In the genomic region with DNA sequence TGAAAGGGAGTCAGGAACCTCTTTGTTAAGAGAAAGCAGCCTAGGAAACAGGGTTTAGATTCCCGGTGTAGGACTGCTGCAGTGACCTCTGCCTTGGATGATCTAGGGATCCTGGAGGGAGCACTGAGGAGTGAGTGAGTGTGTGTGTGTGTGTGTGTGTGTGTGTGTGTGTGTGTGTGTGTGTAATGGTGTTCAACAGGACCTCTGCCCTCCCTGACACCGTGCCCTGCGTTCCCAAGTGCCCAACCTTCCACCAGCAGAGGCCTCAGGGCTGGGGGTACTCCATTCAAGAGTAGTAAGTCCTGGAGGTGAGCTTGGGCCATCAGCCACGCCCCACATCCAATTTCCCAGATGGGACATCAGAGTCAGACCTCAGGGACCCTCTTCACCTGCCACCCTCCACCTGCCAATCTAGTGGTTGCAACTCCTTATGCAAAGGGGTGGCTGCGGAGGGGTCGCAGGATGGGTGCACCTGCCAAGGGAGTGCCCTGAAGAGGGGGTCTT, we compare ENCODE assay signal across 8 mouse cellular contexts. TPM values are rescaled to one million over a fixed set of nuclear protein-coding genes. Genes with fewer than 3 reads are reported as not detected.
DNase-seq lines count a peak whose midpoint lies in the region; ATAC-seq and TF ChIP-seq lines count a peak whose summit lies in the region.
"Had no signal": no experiment of that assay in that cellular context is flagged by ENCODE, and none has a peak within 500 bp of the region (broad histone marks: within the 10 kb centered on the region; RNA-seq: fewer than 3 reads in every experiment).

No protein-coding gene starts in this region.

- H3K36me3 ChIP-seq in lung, embryonic 16.5 days (ENCODE audit: control insufficient read depth, insufficient read depth, low read length): no peaks in the 10 kb centered on the region
- no peaks in the 10 kb centered on the region for H3K36me3 ChIP-seq in forebrain, postnatal 0 days (ENCODE audit: insufficient read depth)
- H3K36me3 ChIP-seq in limb, embryonic 15.5 days: no peaks in the 10 kb centered on the region
- no peaks in the 10 kb centered on the region for H3K36me3 ChIP-seq in stomach, embryonic 15.5 days

- TF ChIP-seq CTCF in forebrain, postnatal 0 days (IDR thresholded peaks at IDR 0.05; ENCODE audit: low read depth): no peak

- ATAC-seq in lung, embryonic 16.5 days (ENCODE audit: low read depth): 0 out of 2 replicates have a peak, but pooled peaks have one; percentile 21
- no peak for ATAC-seq in forebrain, postnatal 0 days
- no peak for ATAC-seq in limb, embryonic 15.5 days (ENCODE audit: insufficient number of reproducible peaks, low FRiP score, low TSS enrichment, low read depth)
- ATAC-seq in stomach, embryonic 15.5 days (ENCODE audit: insufficient read depth, low FRiP score, low read depth): no peak

- DNase-seq in lung, postnatal 4 days: no peak
- DNase-seq in forebrain, postnatal 0 days: no peak
- no peak for DNase-seq in urinary bladder, adult 18-20 months (ENCODE audit: low spot score in 2 of 2)
- no peak for DNase-seq in left cerebral cortex, adult 9 months (ENCODE audit: low spot score in 2 of 2)
- DNase-seq: layer of hippocampus, postnatal 36 days had no signal

- H3K9me3 ChIP-seq in lung, embryonic 16.5 days (ENCODE audit: control insufficient read depth, low read length): no peaks in the 10 kb centered on the region
- H3K9me3 ChIP-seq in forebrain, postnatal 0 days (ENCODE audit: low read length): no peaks in the 10 kb centered on the region
- no peaks in the 10 kb centered on the region for H3K9me3 ChIP-seq in limb, embryonic 15.5 days
- no peaks in the 10 kb centered on the region for H3K9me3 ChIP-seq in stomach, embryonic 15.5 days

- peak overlapping the region; percentile 69; the same call in 1 of the 2 replicates for H3K9ac ChIP-seq in lung, embryonic 16.5 days (ENCODE audit: low read length)
- H3K9ac ChIP-seq in forebrain, postnatal 0 days: peak overlapping the region; percentile 90
- H3K9ac ChIP-seq in limb, embryonic 15.5 days: no peak overlapping the region
- H3K9ac ChIP-seq in stomach, embryonic 15.5 days: no peak overlapping the region

- H3K27me3 ChIP-seq in lung, embryonic 16.5 days (ENCODE audit: control insufficient read depth, insufficient read depth, low read depth, low read length): peaks cover 21% of the 10 kb centered on the region
- no peaks in the 10 kb centered on the region for H3K27me3 ChIP-seq in forebrain, postnatal 0 days (ENCODE audit: insufficient read depth, low read length)
- H3K27me3 ChIP-seq in limb, embryonic 15.5 days: peaks cover 42% of the 10 kb centered on the region
- peaks cover 11% of the 10 kb centered on the region for H3K27me3 ChIP-seq in stomach, embryonic 15.5 days (replicated peaks)

- peaks cover 8% of the 10 kb centered on the region for H3K4me1 ChIP-seq in lung, embryonic 16.5 days (replicated peaks; ENCODE audit: control insufficient read depth, insufficient read depth, low read length)
- H3K4me1 ChIP-seq in forebrain, postnatal 0 days (ENCODE audit: insufficient read depth): peaks cover 11% of the 10 kb centered on the region; the same call in 1 of the 2 replicates
- peaks cover 15% of the 10 kb centered on the region for H3K4me1 ChIP-seq in limb, embryonic 15.5 days
- peaks cover 13% of the 10 kb centered on the region for H3K4me1 ChIP-seq in stomach, embryonic 15.5 days

- H3K4me2 ChIP-seq in lung, embryonic 16.5 days (ENCODE audit: low read depth, low read length): peak overlapping the region; percentile 100
- peak overlapping the region; percentile 88 for H3K4me2 ChIP-seq in forebrain, postnatal 0 days (ENCODE audit: low read depth)
- peak overlapping the region; percentile 99 for H3K4me2 ChIP-seq in limb, embryonic 15.5 days
- peak overlapping the region; percentile 99 for H3K4me2 ChIP-seq in stomach, embryonic 15.5 days

- WGBS in lung, embryonic 16.5 days: 22% methylated on average over 6 of the region's 6 CpGs
- 25% methylated on average over 6 of the region's 6 CpGs for WGBS in forebrain, postnatal 0 days
- WGBS in limb, embryonic 15.5 days: 25% methylated on average over 6 of the region's 6 CpGs
- 34% methylated on average over 6 of the region's 6 CpGs for WGBS in stomach, embryonic 15.5 days

- no peak overlapping the region for H3K27ac ChIP-seq in lung, embryonic 16.5 days (ENCODE audit: low read length)
- H3K27ac ChIP-seq in forebrain, postnatal 0 days (ENCODE audit: low read depth, low read length): no peak overlapping the region; the same call in 1 of the 2 replicates
- no peak overlapping the region for H3K27ac ChIP-seq in limb, embryonic 15.5 days
- no peak overlapping the region for H3K27ac ChIP-seq in stomach, embryonic 15.5 days

- H3K4me3 ChIP-seq in lung, embryonic 16.5 days (ENCODE audit: low read length): peak overlapping the region; percentile 60
- H3K4me3 ChIP-seq in forebrain, postnatal 0 days (ENCODE audit: low read depth, low read length): peak overlapping the region; percentile 65
- H3K4me3 ChIP-seq in limb, embryonic 15.5 days: peak overlapping the region; percentile 56
- peak overlapping the region; percentile 60 for H3K4me3 ChIP-seq in stomach, embryonic 15.5 days (replicated peaks)

RNA-seq across cellular contexts. Expression of a gene that starts 0.4 kb away (rescaled TPM):
- polyA plus RNA-seq in lung, embryonic 16.5 days (2015; fragmentation: Nextera tagmentation; extraction: Ambion mirVana): 5.0 and 5.1 TPM in 2 replicates
- total RNA-seq in forebrain, postnatal 0 days (2014; rRNA removed): 37.9 and 49.9 TPM in 2 replicates
- 14.1 and 17.6 TPM in 2 replicates for polyA plus RNA-seq in forebrain, postnatal 0 days (2015; fragmentation: Nextera tagmentation; extraction: Ambion mirVana)
- 5.1 and 6.0 TPM in 2 replicates for polyA plus RNA-seq in limb, embryonic 15.5 days (2015; fragmentation: Nextera tagmentation; extraction: Ambion mirVana)
- 4.7 and 7.7 TPM in 2 replicates for polyA plus RNA-seq in stomach, embryonic 15.5 days (2015; fragmentation: Nextera tagmentation; extraction: Ambion mirVana)

RNA-seq across cellular contexts. Expression of a gene that starts 58.6 kb away (rescaled TPM):
- polyA plus RNA-seq in lung, embryonic 16.5 days (2015; fragmentation: Nextera tagmentation; extraction: Ambion mirVana): 60.8 and 65.7 TPM in 2 replicates
- total RNA-seq in forebrain, postnatal 0 days (2014; rRNA removed): 25.3 and 26.5 TPM in 2 replicates
- polyA plus RNA-seq in forebrain, postnatal 0 days (2015; fragmentation: Nextera tagmentation; extraction: Ambion mirVana): 22.6 and 24.1 TPM in 2 replicates
- 46.3 and 57.6 TPM in 2 replicates for polyA plus RNA-seq in limb, embryonic 15.5 days (2015; fragmentation: Nextera tagmentation; extraction: Ambion mirVana)
- polyA plus RNA-seq in stomach, embryonic 15.5 days (2015; fragmentation: Nextera tagmentation; extraction: Ambion mirVana): 39.0 and 43.7 TPM in 2 replicates

Comparison
In these comparisons a context has a peak if more than half of its experiments do, and no peak if none do; other contexts are left out.
1. H3K9ac ChIP-seq: peak in lung, embryonic 16.5 days (single experiment) and forebrain, postnatal 0 days (single experiment); none in limb, embryonic 15.5 days (single experiment) and stomach, embryonic 15.5 days (single experiment).
2. Peak in every context shown above with its lines, with median percentiles within 50 percentile points of each other: H3K4me2 ChIP-seq and H3K4me3 ChIP-seq.